Mouse (Mus musculus) gastrocnemius, postnatal 25 days (tissue): ENCODE measurements around the gene Fgfr2. TPM values are rescaled to one million over a fixed set of nuclear protein-coding genes. Genes with fewer than 3 reads are reported as not detected.

ENCODE experiments used
- DNase-seq: peaks from one replicate; pipeline ENCODE4 v3.0.0; 2022
- total RNA-seq, 2 experiments: library from RNA; stranded (reverse); gene quantifications; 1 replicate in 1 of 2; 2 replicates in 1 of 2; pipeline ENCODE4 v1.2.3; 2021

Fgfr2 gene
- total RNA-seq, 2 experiments from 2014 or later: 0.33 to 0.96 TPM

DNA sequence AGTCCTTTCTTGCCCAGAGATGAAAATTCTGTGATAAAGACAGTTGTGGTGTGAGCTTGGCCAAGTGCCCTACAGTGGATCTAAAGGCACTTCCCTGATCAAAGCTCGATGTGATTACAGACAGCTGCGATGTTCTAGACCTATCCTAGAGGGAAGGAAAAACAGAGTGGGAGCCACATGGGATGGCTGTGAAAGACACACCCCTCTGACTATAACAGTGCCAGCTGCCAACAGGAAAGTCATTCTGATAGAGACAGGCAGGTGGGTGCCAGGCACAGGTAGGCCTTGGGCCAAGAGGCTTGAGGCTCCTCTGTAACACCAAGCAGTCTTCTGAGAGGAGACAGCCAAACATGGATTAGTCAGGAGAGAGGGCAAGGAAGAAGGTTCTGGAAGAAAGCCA lies 2104.0 kb downstream of the Fgfr2 start:
- DNase-seq: no peak

DNA sequence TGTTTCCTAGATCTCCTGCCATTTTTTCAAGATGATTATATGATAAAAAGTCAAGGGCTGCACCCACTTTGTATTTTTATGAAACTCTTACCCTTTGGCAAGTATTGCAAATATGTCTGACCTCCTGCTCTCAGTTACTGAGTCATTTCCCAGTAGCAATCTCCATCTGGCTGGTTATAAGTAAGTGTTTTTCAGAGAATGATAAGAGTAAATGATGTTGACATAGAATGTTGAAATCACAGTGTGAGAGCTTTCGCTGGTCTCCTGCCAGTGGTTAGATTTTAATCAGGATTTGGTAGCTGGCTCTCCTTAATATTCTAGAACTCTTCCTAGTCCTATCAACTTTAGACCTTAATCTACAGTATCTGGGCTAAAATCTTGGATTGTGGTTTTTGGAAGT lies 2111.2 kb downstream of the Fgfr2 start:
- DNase-seq: no peak

DNA sequence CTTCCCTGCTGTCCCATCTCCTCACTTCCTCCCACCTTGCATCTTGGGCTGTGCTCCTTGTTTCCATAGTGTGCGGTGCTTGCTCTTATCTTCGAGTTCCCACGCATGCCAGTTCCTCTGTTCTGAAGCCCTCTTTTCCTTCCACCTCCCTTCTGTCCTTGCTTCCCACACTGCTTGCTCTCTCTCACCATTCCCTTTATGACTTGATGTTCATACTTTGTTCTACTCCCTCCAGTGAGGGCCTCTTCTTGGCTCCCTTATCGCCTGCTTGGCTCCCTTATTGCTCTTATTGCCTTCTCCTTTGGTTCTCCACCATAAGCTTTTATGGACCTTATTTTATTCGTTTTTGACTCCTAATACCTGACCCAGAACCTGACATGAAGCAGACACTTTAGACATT lies 2114.0 kb downstream of the Fgfr2 start:
- DNase-seq: no peak

DNA sequence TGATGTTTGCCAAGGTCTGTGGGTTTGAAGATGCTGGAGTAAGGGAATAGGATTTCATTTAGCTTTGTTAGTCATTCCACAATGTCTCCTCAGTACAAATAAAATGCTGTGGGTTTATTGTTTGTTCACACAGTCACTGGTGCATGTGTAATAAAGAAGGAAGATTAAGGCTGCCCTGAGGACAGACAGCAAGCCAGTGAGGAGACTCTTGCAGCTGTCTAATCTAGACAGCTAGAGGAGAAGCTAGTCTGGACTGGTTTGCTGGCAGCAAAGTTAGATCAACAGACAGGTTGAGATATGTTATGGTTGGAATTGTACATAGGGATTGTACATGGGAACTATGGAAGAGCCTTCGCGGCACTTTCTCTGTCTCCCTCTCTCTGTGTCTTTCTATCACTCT lies 2115.9 kb downstream of the Fgfr2 start:
- DNase-seq: no peak

DNA sequence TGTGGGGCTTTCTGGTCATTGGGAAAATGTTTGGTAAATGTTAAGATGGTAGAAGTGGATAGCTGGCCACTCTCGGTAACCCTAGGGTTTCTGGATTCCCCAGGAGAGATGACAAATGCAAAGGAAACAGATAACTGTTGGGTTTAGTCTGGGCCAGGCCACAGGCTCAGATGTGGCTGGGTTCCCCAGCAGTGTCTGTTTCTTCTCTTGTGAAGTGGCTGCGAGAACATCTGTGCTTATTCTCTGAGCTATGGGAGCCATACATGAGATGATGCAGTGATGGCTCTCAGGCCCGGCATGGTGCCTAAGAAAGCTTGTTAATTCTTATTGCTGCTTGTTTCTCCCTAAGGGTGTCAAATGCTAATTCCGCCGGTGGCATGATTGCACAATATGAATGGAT lies 2119.1 kb downstream of the Fgfr2 start:
- DNase-seq: no peak

DNA sequence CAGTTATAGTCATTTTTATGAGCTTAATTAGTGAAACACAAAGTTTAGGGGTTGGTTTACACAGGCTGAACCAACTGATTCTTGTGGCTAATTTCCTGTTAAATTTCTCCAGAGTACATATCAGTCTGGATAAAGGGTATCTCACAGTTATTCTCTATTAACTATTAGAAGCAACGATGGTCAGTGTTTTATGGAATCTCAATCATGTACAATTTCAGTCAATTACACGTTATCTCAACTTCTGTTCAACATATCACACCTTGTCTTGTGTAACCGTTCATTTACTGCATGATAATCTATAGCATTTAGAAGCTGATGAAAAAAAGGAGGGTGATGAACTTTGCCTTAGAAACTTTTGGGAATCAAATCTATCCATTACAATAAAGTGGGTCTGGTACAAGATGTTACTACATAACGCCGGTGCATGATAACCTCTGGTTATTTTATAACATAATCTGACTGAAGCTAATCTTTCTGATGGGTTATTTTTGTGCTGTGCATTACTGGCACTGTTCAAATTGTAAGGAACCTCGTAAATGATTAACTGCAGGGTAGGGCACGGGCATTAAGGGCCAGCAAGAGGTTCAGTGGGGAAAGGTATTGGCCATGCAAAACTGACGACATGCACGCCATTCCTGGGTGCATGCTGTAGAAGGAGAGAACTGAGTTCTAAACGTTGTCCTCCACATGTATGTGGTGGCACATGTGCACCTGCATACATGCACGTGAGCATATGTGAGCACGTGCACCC lies 2121.0 kb downstream of the Fgfr2 start:
- no peak for DNase-seq

DNA sequence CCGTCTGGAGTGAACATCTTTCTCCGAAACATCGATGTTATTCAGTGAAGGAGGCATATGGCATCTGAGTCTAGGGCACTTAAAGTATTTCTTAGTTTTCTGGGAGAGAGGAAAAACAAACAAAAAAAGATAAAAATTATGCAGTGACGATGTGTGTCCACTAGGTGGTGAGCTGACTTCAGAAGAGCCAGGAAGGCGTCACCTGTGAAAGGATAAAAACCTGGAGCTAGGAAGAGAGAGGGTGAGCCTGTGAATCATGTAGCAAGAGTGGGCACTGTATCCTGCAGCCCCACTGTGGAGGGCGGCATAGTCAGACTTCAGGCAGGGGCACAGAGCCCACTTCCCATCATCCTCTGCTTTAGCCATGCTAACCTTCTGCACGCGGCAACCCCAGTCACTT lies 2129.2 kb downstream of the Fgfr2 start:
- no peak for DNase-seq

DNA sequence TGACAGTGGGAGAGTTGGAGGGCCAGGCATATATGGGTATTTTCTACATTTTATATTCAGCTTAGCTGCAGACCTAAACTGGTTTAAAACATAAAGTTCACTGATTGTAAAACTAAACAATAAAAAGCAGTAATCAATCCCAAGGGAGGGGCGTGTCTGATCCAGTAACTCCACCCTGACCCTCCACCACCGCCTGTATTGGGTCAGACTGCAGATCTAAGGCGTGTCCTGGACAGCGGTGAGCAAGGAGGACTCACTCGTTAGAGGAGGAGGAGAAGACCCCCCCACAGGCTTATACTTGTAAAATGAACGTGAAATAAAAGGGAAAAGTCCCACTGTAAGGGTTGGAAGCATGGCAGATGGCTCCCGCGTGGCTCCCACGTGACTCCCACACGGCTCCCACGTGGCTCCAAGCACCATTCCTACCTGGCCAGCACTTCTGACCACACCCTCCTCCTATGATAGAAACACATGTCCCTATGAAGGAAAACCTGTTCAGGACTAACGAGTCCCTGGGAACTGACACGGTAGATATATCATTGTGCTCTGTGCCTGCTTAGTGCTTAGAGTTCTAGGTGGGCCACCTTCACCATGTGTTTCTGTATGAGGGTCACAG lies 2131.9 kb downstream of the Fgfr2 start:
- no peak for DNase-seq

DNA sequence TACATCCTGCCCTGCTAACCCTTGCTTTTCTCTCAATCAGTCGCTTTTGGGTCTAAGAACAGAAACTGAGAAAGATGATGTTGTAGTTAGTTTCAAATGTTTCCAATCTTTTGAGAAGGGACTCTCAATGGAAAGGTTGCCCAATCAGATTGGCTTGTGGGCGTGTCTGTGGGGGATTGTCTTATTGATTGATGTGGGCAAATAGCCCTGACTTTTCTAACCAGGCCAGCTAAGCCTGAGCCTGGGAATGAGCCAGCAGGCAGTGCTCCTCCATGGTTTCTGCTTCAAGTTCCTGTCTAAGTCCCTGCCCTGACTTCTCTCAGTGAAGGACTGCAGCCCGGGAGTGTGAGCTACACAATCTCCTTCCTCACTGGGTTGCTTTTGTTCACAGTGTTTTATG lies 2133.8 kb downstream of the Fgfr2 start:
- no peak for DNase-seq

DNA sequence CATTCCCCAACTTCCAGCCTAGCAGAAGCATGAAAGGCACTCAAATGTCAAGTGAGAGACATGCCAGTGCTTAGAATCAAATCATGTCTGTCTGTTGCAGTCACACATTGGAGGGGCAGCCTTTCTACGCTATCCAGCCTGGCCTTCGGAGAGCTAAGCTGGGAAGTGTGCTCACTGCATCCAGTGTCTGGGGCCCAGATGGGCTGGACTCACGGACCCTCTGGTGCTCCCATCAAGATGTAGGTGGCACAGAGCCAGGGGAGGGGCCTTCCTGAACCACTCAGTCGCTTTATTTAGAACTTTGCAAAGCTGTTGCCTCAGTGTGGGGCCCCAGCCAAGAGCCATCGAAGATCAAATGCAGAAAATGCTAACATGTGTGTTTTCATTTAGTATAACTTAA lies 2135.0 kb downstream of the Fgfr2 start:
- no peak for DNase-seq

DNA sequence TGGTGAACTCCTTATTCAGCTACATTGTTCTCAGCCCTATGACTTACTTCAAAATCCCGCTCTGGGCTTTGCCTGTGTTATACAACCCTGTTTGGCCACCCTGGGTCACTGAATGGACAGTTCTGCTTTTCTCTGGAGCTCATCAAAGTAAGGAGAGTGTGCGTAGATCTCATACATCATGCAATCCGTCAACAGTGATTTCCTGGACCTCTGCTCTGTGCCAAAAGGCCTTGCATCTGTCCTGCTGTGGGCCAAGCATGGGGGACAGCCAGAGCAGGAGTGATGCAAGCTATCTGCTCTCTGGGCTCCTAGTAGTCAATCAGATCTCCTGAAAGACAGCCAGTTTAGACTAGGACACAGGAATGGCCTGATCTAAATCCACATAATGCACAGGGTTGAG lies 2137.4 kb downstream of the Fgfr2 start:
- no peak for DNase-seq

DNA sequence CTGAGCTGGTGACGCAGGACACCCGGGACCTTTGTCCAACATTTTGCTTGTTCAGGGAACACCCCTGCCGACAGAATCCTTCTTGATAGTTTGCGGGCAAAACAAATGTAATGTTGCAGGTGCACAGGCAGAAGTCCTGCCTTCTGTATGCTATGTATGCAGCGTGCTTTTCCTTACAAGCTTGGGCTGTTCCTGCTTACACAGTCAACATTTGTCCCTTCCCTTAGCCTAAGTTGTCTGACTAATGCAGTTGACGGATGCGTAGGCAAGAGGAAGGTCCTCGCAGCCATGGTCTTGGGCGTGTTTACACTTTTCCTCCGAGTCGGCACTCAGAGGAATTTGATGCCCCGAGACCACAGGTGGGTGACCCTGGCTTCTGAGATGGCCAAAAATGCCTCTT lies 2138.0 kb downstream of the Fgfr2 start:
- no peak for DNase-seq

DNA sequence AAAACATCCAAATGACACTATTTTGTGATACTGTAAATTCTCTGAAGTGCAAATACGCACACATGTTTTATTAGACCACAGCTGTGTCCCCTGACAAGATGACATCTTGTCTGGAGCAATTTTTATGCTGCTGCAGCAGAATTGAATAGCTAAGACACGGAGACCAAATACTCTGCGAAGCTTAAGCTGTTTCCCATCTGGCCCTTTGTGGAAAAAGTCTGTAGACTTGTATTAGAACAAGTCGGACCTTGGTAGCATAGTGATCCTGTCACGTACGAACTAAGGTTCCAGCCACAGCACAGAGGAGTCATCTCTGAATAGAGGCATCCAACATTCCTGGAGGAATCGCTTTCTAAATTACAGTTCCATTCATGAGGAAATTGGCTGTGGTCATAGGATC lies 2138.9 kb downstream of the Fgfr2 start:
- DNase-seq: no peak

DNA sequence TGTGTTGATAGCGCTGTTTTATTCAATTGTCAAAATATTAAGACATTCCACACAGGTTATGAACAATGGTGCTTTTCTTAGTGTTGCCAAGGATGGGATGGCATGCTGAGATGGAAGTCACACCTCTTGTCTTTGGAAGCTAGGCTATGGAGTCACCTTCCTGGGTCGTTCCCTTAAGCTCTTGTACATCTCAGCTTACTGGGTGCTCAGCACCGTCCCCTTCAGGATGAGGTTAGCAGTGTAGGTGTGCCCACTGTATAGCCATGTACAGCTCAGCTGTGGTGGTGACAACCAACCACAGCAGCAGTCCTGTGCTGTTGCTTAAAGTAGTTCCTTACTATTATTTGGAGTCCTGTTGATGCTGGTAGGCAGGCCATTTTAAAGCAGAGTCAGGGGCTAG lies 2140.3 kb downstream of the Fgfr2 start:
- no peak for DNase-seq

DNA sequence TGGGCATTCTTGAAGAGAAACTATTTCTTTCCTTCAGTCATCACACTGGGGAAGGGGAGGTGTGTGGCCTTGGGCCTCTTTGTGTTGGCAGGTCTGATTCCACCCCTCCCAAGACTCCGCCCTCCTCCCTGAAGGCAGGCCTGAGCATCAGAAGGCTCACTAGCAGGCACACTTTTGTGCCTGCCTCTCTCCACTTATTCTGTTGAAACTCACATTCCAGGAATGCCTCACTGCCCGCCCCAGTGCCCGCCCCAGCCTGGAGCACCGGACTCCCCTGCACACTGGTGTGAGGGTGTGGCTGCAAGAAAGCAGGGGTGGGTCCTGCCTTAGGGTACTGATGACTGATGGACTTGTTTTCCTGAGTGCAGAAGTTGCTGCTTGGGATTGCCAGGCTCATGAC lies 2140.8 kb downstream of the Fgfr2 start:
- no peak for DNase-seq

DNA sequence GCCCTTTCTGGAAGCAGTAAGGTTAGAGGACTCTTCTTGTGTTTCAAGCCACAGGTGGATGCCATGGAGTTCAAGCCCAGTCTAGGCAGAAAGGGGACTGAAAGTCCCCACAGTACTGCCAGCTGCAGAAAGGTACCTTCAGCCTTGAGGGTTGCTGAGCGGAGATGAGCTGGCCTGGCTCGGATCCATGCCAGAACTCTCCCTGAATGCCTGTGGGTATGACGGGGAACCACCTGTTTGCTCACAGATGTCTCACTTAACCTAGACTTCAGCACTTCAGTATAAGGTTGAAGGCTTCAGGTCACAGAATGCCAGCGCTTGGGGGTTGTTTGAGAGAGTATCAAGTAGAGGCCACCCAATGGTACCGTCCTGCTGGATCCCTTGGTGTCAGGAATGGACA lies 2143.0 kb downstream of the Fgfr2 start:
- DNase-seq: no peak

DNA sequence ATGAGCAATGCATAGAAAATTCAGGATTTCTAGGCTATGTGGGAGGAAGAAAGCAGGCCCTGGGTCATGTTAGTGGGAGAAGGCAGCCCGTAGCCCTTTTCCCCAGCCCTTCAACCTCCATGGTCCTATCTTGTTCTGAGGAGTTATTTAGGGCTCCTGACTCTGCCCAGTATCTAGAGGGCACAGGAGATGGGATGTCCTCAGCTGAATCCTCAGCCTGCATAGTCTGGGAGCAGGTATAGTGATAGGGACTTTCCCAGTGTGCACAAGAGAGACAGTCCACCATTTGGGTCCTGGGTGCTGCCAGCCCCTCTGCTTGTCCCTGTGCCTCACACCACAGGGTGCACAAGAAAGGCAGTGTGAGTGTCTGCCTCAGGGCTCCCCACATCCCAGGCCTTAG lies 2144.6 kb downstream of the Fgfr2 start:
- DNase-seq: no peak

DNA sequence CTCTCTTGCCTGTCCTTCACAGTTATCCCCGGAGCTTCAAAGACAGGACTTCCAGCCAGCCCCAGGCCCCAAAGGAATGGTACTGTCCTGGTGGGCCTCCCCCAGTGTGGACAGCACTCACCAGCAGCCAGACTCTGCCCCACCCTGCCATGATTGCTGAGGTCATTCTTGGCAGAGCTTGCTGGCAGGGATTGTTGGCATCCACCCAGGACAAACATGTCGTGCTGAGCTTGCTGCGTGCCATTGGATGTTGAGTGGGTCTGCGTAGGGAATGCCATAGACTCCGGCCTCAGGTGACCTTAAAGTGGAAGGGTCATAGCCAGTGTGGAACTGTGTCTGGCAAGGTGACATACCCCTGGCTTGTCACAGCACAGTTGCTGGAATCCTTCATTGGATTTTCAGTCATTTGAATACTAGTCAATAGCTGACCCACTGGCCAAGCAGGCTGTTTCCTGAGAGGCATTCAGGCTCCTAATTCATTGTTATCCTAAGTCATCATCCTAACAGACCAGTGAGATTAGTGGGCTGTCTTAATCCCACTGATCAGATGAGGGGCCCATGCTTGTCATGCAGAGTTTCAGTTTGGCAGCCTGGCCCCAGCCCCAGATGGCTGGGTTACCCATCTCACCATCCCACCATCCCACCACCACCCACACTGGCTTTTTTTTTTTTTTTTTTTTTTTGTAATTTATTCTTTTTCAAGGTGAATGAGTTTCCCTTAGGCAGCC lies 2145.2 kb downstream of the Fgfr2 start:
- DNase-seq: peak; percentile 86

DNA sequence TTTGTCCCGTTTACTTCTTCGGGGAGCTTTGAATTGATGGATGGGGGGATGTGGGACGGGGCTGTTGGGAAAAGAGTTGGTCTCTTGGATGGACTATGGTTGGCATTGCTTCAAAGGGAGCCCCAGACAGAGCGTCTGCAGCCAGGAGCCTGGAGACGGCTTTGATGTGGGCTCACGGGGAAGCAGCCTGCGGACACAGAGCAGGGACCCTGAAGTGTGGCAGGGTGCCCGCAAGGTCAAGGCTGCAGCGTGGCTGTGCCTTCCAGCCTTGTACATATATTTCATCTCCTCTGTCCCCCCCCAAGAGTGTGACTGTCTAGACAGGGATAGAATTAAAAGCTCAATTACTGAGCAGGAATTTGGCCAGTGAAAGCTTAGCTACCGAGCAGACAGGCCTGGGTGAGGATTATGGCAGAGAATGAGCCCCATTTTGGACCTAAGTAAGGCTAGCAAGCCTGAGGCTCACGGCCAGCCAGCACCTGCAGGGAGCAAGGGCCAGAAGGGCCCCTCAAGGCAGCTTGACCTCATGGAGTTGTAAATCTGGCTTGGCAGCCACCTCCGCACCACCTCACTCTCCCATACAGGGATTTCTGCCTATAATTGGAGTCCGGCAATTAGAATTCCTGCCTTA lies 2146.7 kb downstream of the Fgfr2 start:
- no peak for DNase-seq

DNA sequence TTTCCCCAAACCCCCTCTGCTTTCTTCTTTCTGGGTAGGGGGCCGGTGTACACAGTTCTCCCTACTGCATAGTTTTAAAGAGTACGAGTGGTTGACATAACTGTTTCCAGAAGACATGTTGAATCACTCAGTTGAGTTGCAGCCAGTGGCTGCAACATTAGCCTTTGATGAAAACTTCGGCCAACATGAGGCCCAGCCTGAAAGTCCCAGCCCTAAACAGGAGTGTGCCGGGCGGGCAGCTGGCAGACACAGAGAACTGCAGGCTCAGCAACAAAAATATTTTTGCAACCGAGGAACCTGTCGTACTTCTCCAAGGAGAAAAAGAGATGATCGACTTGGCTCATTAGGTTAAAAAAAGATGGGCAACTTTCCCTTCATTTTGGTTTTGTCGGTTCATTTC lies 2150.4 kb downstream of the Fgfr2 start:
- DNase-seq: peak; percentile 72

DNA sequence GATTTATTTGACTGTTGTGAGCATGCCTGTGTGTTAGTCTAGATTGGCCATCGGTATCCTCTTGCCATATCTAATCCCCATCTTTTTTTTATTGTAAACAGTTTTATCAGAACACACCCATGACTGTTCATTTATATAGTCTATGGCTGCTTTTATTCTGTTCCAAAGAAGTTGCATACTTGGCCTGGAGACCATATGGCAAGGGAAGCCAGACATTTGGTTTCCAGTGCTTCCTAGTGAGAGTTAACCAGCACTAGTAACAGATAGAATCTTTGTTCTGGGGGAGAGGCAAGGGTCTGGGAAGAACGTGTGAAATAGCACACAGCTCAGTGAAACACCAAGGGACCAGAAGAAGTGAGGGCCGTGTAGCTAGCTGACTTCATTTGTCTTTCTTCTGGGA lies 2153.6 kb downstream of the Fgfr2 start:
- DNase-seq: no peak

DNA sequence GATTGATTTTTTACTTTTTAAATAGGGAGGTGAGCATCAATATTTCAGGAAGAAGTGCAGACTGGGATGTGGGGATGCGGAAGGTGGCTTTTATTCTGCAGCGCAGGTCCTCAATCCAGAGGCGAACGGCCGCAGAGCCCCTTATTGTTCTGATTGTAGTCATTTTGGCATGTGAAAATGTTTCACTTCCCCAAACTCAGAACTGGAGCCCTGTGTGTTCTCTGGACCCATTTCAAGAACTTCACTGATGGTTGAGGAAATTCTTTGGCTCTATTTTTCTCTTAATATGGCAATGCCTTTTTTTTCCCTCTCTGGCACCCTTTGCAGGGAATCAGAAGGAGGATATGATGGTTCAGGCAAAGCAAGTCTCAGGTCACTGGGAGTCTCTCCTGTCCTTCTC lies 2154.1 kb downstream of the Fgfr2 start:
- DNase-seq: no peak

DNA sequence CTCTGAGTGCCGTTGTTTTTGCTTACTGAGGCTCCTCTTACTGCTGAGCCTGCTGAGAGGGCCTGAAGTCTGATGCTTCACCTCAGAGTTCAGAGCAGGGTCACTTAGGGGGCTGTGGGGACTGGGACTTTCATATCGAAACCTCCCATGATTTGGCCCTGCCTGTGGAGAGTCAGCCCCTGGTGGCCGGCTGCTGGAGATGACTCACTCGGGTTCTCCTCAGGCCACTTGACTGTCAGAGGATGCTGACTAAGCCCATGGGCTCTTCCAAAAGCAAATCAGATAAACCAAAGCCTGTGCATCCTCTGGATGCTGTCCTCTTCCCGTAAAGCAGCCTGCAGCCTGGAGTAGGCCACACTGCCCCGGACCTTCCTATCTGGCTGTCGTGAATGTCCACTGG lies 2154.6 kb downstream of the Fgfr2 start:
- peak; percentile 75 for DNase-seq
